Mouse (Mus musculus): Measurements from ENCODE around the gene Fam131b. TPM values are rescaled to one million over a fixed set of nuclear protein-coding genes. Genes with fewer than 3 reads are reported as not detected.

Gene Fam131b
- polyA plus RNA-seq, 1 experiment from 2014 or later, result not detected

GRCm38 (mm10) chr6:42323371-42324066, 924 bp downstream of the Fam131b start:
- Histone ChIP-seq H3K27ac (no peak overlapping the region), H3K9me3 (replicated peaks; ENCODE audit: low read length) (no peaks in the 10 kb centered on the region), H3K36me3 (ENCODE audit: insufficient read depth, low read length) (no peaks in the 10 kb centered on the region), H3K4me2 (ENCODE audit: low read length) (peak overlapping the region; percentile 89), H3K27me3 (ENCODE audit: insufficient read depth, low read length) (peaks cover 15% of the 10 kb centered on the region; the same call in 1 of the 2 replicates), H3K9ac (ENCODE audit: low read depth, low read length) (no peak overlapping the region), H3K4me1 (replicated peaks; ENCODE audit: insufficient read depth, low read length) (peaks cover 6% of the 10 kb centered on the region; the same call in 1 of the 2 replicates), H3K4me3 (replicated peaks; ENCODE audit: low read depth, low read length) (peak overlapping the region; percentile 42)
- DNase-seq (ENCODE audit: low spot score), result no peak
- WGBS, result 2% methylated on average over 28 of the region's 28 CpGs
- ATAC-seq (replicated peaks; ENCODE audit: low FRiP score, low read depth), result 0 out of 2 replicates have a peak, but pooled peaks have one; percentile 15
- no peak for TF ChIP-seq CTCF (IDR thresholded peaks at IDR 0.05; ENCODE audit: low read depth)

- no peak for TF ChIP-seq CTCF (IDR thresholded peaks at IDR 0.05; ENCODE audit: low read depth)
- no peaks in the 10 kb centered on the region for H3K9me3 ChIP-seq (replicated peaks; ENCODE audit: low read length)
- no peak overlapping the region for H3K9ac ChIP-seq (ENCODE audit: low read depth, low read length)
- H3K4me3 ChIP-seq (replicated peaks; ENCODE audit: low read depth, low read length), result no peak overlapping the region
- H3K4me2 ChIP-seq (ENCODE audit: low read length), result no peak overlapping the region
- no peak for DNase-seq (ENCODE audit: low spot score)
- H3K4me1 ChIP-seq (replicated peaks; ENCODE audit: insufficient read depth, low read length), result no peaks in the 10 kb centered on the region
- no peaks in the 10 kb centered on the region for H3K36me3 ChIP-seq (ENCODE audit: insufficient read depth, low read length)
- no peak overlapping the region for H3K27ac ChIP-seq
- no peak for ATAC-seq (replicated peaks; ENCODE audit: low FRiP score, low read depth)
- H3K27me3 ChIP-seq (ENCODE audit: insufficient read depth, low read length), result 0 out of 2 replicates have a peak, but pooled peaks cover 2% of the 10 kb centered on the region
- 58% methylated on average over 4 of the region's 4 CpGs for WGBS
Observed at GRCm38 (mm10) chr6:42318293-42318692, 6.2 kb downstream of the Fam131b start.

GRCm38 (mm10) chr6:42310427-42311053, 13.9 kb downstream of the Fam131b start:
- no peaks in the 10 kb centered on the region for H3K27me3 ChIP-seq (ENCODE audit: insufficient read depth, low read length)
- no peaks in the 10 kb centered on the region for H3K36me3 ChIP-seq (ENCODE audit: insufficient read depth, low read length)
- H3K27ac ChIP-seq, result no peak overlapping the region
- no peak for DNase-seq (ENCODE audit: low spot score)
- H3K9ac ChIP-seq (ENCODE audit: low read depth, low read length), result no peak overlapping the region
- no peaks in the 10 kb centered on the region for H3K9me3 ChIP-seq (replicated peaks; ENCODE audit: low read length)
- ATAC-seq (replicated peaks; ENCODE audit: low FRiP score, low read depth), result no peak
- no peak overlapping the region for H3K4me2 ChIP-seq (ENCODE audit: low read length)
- H3K4me3 ChIP-seq (replicated peaks; ENCODE audit: low read depth, low read length), result no peak overlapping the region
- 82% methylated on average over 2 of the region's 2 CpGs for WGBS
- TF ChIP-seq CTCF (IDR thresholded peaks at IDR 0.05; ENCODE audit: low read depth), result no peak
- no peaks in the 10 kb centered on the region for H3K4me1 ChIP-seq (replicated peaks; ENCODE audit: insufficient read depth, low read length)

- Histone ChIP-seq H3K4me2 (ENCODE audit: low read length) (no peak overlapping the region), H3K9me3 (replicated peaks; ENCODE audit: low read length) (no peaks in the 10 kb centered on the region), H3K36me3 (ENCODE audit: insufficient read depth, low read length) (no peaks in the 10 kb centered on the region), H3K4me1 (replicated peaks; ENCODE audit: insufficient read depth, low read length) (no peaks in the 10 kb centered on the region), H3K4me3 (replicated peaks; ENCODE audit: low read depth, low read length) (no peak overlapping the region), H3K9ac (ENCODE audit: low read depth, low read length) (no peak overlapping the region), H3K27me3 (ENCODE audit: insufficient read depth, low read length) (no peaks in the 10 kb centered on the region), H3K27ac (no peak overlapping the region)
- TF ChIP-seq CTCF (IDR thresholded peaks at IDR 0.05; ENCODE audit: low read depth), result peak; percentile 52
- WGBS, result 46% methylated on average over 8 of the region's 8 CpGs
- no peak for ATAC-seq (replicated peaks; ENCODE audit: low FRiP score, low read depth)
- DNase-seq (ENCODE audit: low spot score), result no peak
Observed at GRCm38 (mm10) chr6:42309816-42310378, 14.5 kb downstream of the Fam131b start.

GRCm38 (mm10) chr6:42299362-42299761, 25.1 kb downstream of the Fam131b start:
- Histone ChIP-seq H3K27me3 (ENCODE audit: insufficient read depth, low read length) (no peaks in the 10 kb centered on the region), H3K4me1 (replicated peaks; ENCODE audit: insufficient read depth, low read length) (no peaks in the 10 kb centered on the region), H3K36me3 (ENCODE audit: insufficient read depth, low read length) (no peaks in the 10 kb centered on the region), H3K27ac (no peak overlapping the region), H3K4me3 (replicated peaks; ENCODE audit: low read depth, low read length) (no peak overlapping the region), H3K4me2 (ENCODE audit: low read length) (no peak overlapping the region), H3K9me3 (replicated peaks; ENCODE audit: low read length) (no peaks in the 10 kb centered on the region), H3K9ac (ENCODE audit: low read depth, low read length) (no peak overlapping the region)
- ATAC-seq (replicated peaks; ENCODE audit: low FRiP score, low read depth) (no peak), DNase-seq (ENCODE audit: low spot score) (no peak)
- TF ChIP-seq CTCF (IDR thresholded peaks at IDR 0.05; ENCODE audit: low read depth), result no peak
- 83% methylated on average over 5 of the region's 5 CpGs for WGBS

- WGBS, result 50% methylated on average over 3 of the region's 3 CpGs
- Histone ChIP-seq H3K36me3 (ENCODE audit: insufficient read depth, low read length) (no peaks in the 10 kb centered on the region), H3K9ac (ENCODE audit: low read depth, low read length) (no peak overlapping the region), H3K27me3 (ENCODE audit: insufficient read depth, low read length) (no peaks in the 10 kb centered on the region), H3K27ac (no peak overlapping the region), H3K4me3 (replicated peaks; ENCODE audit: low read depth, low read length) (no peak overlapping the region), H3K9me3 (replicated peaks; ENCODE audit: low read length) (no peaks in the 10 kb centered on the region), H3K4me1 (replicated peaks; ENCODE audit: insufficient read depth, low read length) (no peaks in the 10 kb centered on the region), H3K4me2 (ENCODE audit: low read length) (no peak overlapping the region)
- TF ChIP-seq CTCF (IDR thresholded peaks at IDR 0.05; ENCODE audit: low read depth), result no peak
- no peak for ATAC-seq (replicated peaks; ENCODE audit: low FRiP score, low read depth)
- peak; percentile 38 for DNase-seq (ENCODE audit: low spot score)
Observed at GRCm38 (mm10) chr6:42295549-42296094, 28.8 kb downstream of the Fam131b start.
